Mouse (Mus musculus) T-helper 1 cell (primary cell): ENCODE measurements around the gene Mmrn1.

Experiments used
- in situ Hi-C: fragments of 300-600 bp; cut with MboI, MseI; formaldehyde crosslinking; loops from one replicate; pipeline ENCODE4 v1.15.1; 2025; ENCODE audit warnings: high pct_unique_total_duplicates

Gene Mmrn1

GRCm38 (mm10) chr6:60993386-60994108 is 68.8 kb downstream of the Mmrn1 start:
- in situ Hi-C loops, result loop anchor here (25.0 kb wide), 1 partner anchor 669 kb away; no protein-coding TSS in a partner anchor

GRCm38 (mm10) chr6:60994114-60994513 is 69.3 kb downstream of the Mmrn1 start:
- in situ Hi-C loops, result loop anchor here (25.0 kb wide), 1 partner anchor 668 kb away; no protein-coding TSS in a partner anchor

GRCm38 (mm10) chr6:60994521-60994920 is 69.7 kb downstream of the Mmrn1 start:
- in situ Hi-C loops, result loop anchor here (25.0 kb wide), 1 partner anchor 668 kb away; no protein-coding TSS in a partner anchor

- in situ Hi-C loops, result loop anchor here (25.0 kb wide), 1 partner anchor 667 kb away; no protein-coding TSS in a partner anchor
These were observed 70.8 kb downstream of the Mmrn1 start for GRCm38 (mm10) chr6:60995596-60995995.

- in situ Hi-C loops, result loop anchor here (25.0 kb wide), 1 partner anchor 666 kb away; no protein-coding TSS in a partner anchor
These were observed 71.6 kb downstream of the Mmrn1 start for GRCm38 (mm10) chr6:60996328-60996727.

GRCm38 (mm10) chr6:61001003-61001790 is 76.4 kb downstream of the Mmrn1 start:
- in situ Hi-C loops, result no loop called here

- in situ Hi-C loops, result no loop called here
These were observed 79.4 kb downstream of the Mmrn1 start for GRCm38 (mm10) chr6:61003916-61004765.

GRCm38 (mm10) chr6:61013780-61014179 is 89.0 kb downstream of the Mmrn1 start:
- in situ Hi-C loops, result no loop called here

- in situ Hi-C loops, result no loop called here
These were observed 94.9 kb downstream of the Mmrn1 start for GRCm38 (mm10) chr6:61019689-61020088.

- in situ Hi-C loops, result no loop called here
These were observed 96.2 kb downstream of the Mmrn1 start for GRCm38 (mm10) chr6:61020995-61021394.

GRCm38 (mm10) chr6:61033251-61033650 is 108.5 kb downstream of the Mmrn1 start:
- in situ Hi-C loops, result no loop called here
